Comparison of ENCODE assay signal across 1 mouse cellular context in genomic region chr17:29979841-29980240, GRCm38 (mm10).
TF ChIP-seq lines count a peak whose summit lies in the region.

No protein-coding gene starts in this region.

TF ChIP-seq in MEL, 35 proteins besides CTCF, POLR2A, EP300 and RAD21 (continued from another document):
- TF ChIP-seq USF1 (IDR thresholded peaks at IDR 0.05; ENCODE audit: low read depth, low read length) (peak; percentile 58; the same call in 1 of the 2 replicates), KAT2A (conservative IDR thresholded peaks at IDR 0.05; ENCODE audit: low read depth, low read length) (no peak), ZNF384 (IDR thresholded peaks at IDR 0.05; ENCODE audit: low read depth, low read length) (no peak), USF2 (IDR thresholded peaks at IDR 0.05; ENCODE audit: borderline replicate concordance in 1 of 2, insufficient read depth in 1 of 2, low read depth in 1 of 2, low read length in 2 of 2) (no peak), POLR2AphosphoS5 (IDR thresholded peaks at IDR 0.05; ENCODE audit: borderline replicate concordance, low read depth, low read length) (no peak), GATA1 (IDR thresholded peaks at IDR 0.05; ENCODE audit: low read depth, low read length) (peak; percentile 94), SIN3A (IDR thresholded peaks at IDR 0.05; ENCODE audit: low read length) (peak; percentile 80), MEF2A (IDR thresholded peaks at IDR 0.05; ENCODE audit: extremely low read depth, insufficient replicate concordance, low read depth, low read length, poor library complexity, severe bottlenecking) (no peak), TAL1 (IDR thresholded peaks at IDR 0.05; ENCODE audit: low read length) (no peak), ZKSCAN1 (IDR thresholded peaks at IDR 0.05; ENCODE audit: low read depth, low read length) (no peak), BHLHE40 (IDR thresholded peaks at IDR 0.05; ENCODE audit: borderline replicate concordance, low read depth, low read length) (peak; percentile 98), MAFK (IDR thresholded peaks at IDR 0.05; ENCODE audit: borderline replicate concordance, low read depth, low read length) (peak; percentile 53; the same call in 1 of the 2 replicates), MAZ (IDR thresholded peaks at IDR 0.05; ENCODE audit: low read depth, low read length) (no peak), MAX (IDR thresholded peaks at IDR 0.05; ENCODE audit: low read length) (peak; percentile 85), CHD2 (IDR thresholded peaks at IDR 0.05; ENCODE audit: low read length) (no peak), NELFE (IDR thresholded peaks at IDR 0.05; ENCODE audit: low read depth, low read length) (no peak), GABPA (IDR thresholded peaks at IDR 0.05; ENCODE audit: low read depth, low read length) (no peak), ZMIZ1 (IDR thresholded peaks at IDR 0.05; ENCODE audit: low read depth, low read length) (no peak), SMC3 (IDR thresholded peaks at IDR 0.05; ENCODE audit: low read depth, low read length) (no peak), MYB (IDR thresholded peaks at IDR 0.05; ENCODE audit: low read depth, low read length) (no peak), ELF1 (IDR thresholded peaks at IDR 0.05; ENCODE audit: low read depth, low read length) (no peak)
